Mouse (Mus musculus): ENCODE measurements around the gene Zfp780b. TPM values are rescaled to one million over a fixed set of nuclear protein-coding genes. Genes with fewer than 3 reads are reported as not detected.
"Not testable (repeated sequence)": the region's sequence is repeated elsewhere in the genome, so short reads cannot be mapped to it uniquely, and the experiment has no call there.

The Zfp780b gene
- 1 to 10 TPM; 6.3 to 7.2 TPM for total RNA-seq (2021)
- long read RNA-seq, experiment 1, partial matches to known transcripts = 0 of 3 reads
- long read RNA-seq, experiment 1, other reads (novel, unspliced or antisense) = 1 of 3 reads
- long read RNA-seq, experiment 2, partial matches to known transcripts = 0 of 3 reads
- long read RNA-seq, experiment 2, other reads (novel, unspliced or antisense) = 1 of 3 reads

GRCm38 (mm10) chr7:27978683-27979528 lies at the start of gene Zfp780b:
Gene Zfp780b (minus strand): TSS chr7:27979171.
- DNase-seq = peak; percentile 52

- DNase-seq = no peak
Measured at GRCm38 (mm10) chr7:28014445-28014810, 35.5 kb upstream of the Zfp780b start.

- DNase-seq = peak; percentile 63
Measured at GRCm38 (mm10) chr7:28013549-28014444, 34.8 kb upstream of the Zfp780b start, which contains the start of gene Zfp850. Gene Zfp850 (minus strand): TSS chr7:28014115.

DNA sequence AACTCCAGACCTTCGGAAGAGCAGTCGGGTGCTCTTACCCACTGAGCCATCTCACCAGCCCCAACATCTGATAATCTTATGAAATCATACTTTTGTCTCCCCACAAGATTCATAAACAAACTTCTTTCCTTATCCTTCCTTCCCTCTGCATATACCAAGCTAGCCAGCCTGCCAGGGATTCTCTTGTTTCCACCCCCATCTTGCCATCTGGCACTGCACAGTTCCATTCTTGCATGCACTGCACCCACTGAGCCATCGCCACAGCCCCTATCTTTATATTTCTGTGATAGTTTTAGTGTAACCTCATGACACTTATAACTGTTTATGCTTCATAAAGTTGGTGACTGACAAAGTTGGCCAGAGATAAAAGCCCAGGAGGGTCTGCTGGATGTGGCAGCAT lies 31.3 kb upstream of the Zfp780b start:
- no peak for DNase-seq

GRCm38 (mm10) chr7:27982197-27982596 lies 3.2 kb upstream of the Zfp780b start:
- DNase-seq = no peak

GRCm38 (mm10) chr7:27949451-27949850 lies 29.5 kb downstream of the Zfp780b start:
- DNase-seq = not testable (repeated sequence)

DNA sequence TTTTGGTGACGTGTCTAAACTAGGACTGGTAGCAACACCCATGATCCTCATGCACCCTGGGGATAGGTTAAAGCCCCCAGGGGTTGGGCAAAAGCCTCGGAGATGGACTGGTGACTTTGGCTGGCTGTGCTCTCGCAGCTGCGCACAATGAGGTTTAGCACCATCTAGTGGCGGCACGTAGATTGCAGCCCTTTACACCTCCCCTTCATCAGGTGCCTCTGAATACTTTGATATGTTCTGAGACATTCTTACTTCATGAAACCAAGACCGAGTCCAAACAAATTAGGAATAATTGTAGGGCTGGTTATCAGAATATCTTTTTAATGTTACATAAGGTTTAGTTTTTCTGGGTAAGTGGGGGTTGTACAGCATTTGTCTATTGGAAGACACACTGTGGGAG lies 37.1 kb downstream of the Zfp780b start:
- DNase-seq = not testable (repeated sequence)

- DNase-seq = not testable (repeated sequence)
Measured at GRCm38 (mm10) chr7:27933800-27934158, 45.2 kb downstream of the Zfp780b start.

DNA sequence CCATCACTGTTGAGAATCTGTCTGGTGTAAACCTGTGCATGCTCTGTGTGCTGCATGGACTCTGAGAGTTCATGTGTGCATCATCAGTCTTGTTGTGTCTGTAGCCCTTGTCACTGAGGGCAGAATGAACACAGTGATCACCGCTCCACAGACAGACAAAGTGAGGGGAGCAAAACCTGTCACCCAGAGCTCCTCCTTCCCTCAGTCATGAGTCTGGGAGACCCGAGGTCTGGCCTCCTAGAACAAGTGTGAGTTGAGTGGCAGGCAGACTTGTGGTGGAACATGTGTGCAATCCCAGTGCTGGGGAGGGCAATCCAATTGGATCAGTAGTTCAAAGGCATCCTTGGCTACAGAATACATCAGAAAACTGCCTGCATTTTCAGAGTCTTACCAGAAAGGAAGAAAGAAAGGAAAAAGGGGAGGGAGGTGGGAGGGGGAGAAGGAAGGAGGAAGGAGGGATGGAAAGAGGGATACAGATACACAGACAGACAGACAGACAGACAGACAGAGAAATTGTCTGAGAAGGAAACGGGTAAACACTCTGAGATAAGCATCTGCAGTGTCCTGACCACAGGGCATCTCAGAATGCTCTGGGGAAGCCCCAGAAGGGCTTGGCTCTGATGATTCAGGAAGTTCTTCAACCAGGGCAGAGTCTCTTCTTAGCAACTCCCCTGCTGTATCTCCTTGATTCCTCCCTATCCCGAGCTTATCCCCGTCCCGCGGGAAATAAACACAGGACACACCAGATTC lies 45.7 kb downstream of the Zfp780b start:
- DNase-seq = no peak

DNA sequence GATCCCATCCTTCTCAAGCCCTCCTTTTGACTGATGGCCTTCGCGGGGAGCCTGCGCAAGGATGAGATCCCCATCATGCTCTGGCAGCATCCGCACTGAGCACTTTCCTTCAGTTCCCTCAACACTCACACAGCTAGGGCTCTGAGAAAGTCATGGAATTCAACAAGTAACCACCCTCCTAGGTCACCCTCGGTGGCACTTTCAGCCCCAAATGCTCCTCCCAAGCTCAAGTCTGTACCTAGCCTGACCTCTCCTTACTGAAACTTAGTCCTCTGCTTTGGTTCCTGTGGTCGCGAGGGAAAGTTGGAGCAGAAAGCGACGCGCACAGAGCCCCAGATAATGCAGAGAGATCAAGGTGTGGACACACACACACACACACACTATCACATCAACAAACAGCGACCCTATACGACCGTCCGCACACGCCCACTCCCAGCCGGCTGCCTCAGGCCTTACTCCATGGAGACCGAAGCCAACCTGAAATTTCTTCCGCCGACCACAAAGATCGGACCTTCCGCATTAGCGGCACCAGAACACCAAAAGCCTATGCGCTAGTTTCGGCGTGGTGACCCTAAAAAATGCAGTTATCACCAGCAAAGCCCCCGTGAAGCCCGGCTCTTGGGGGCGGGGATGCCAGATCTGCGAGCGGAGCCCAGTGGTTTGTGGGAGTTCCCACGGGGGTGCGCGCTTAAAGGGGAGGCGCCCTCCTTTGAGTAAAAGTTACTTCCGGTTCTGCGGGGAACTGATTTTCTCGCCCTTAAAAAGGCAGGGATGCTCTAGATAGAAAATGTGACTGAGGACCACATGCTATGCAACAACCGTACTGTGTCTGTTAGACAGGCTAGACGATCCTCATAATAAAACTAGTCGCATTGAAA lies 49.9 kb downstream of the Zfp780b start, which contains the start of gene Zfp974:
Zfp974 (minus strand) TSS at position 643 of the 878 bp plus-strand sequence.
- DNase-seq = peak; percentile 49

DNA sequence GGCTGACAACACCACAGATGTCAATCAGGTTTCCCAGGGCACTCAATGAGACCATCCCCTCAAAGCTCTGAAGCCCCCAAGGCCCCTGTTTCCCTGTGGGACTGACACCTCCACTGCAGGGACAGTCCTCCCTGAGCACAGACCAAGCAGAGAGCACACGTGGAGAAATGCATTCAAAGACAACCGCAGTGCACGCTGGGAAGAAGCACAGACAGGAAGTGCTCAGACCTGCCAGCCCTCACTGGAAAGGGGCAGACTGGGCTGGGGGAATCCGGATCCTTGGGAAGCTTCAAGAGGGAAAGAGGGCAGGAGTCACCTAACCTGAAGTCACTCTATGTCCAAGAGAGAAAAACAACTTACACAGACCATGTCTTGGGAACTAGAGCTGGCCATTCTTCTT lies 51.9 kb downstream of the Zfp780b start:
- not testable (repeated sequence) for DNase-seq

DNA sequence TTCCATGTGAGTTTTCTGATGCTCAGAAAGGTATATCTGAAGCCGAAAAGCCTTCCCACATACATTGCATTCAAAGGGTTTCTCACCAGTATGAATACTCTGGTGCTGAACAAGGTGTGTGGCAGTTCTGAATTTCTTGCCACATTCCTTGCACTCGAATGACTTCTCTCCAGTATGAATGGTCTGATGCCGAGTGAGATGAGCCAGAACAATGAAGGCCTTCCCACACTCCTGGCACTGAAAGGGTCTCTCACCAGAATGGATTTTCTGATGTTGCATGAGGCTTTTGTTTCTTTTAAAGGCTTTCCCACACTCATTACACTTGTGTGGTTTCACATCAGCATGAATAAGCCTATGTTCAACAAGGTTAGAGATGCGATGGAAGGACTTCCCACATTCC lies 68.0 kb downstream of the Zfp780b start:
- DNase-seq = not testable (repeated sequence)

Other genes starting within 250 kb of the Zfp780b start
- 1 to 10 TPM; 5.0 to 6.2 TPM for gene Zfp60, start 247.8 kb downstream of the Zfp780b start, total RNA-seq (2021)
- 1 to 10 TPM; 3.8 to 3.9 TPM for gene Zfp626, start 172.0 kb downstream of the Zfp780b start, total RNA-seq (2021)
- gene Zfp59, start 140.6 kb downstream of the Zfp780b start, total RNA-seq (2021) = 1 to 10 TPM; 1.6 to 1.7 TPM
- 1 to 10 TPM; 1.9 to 2.0 TPM for gene Zfp607a, start 121.6 kb downstream of the Zfp780b start, total RNA-seq (2021)
- 1 to 10 TPM; 3.2 to 5.4 TPM for gene Zfp974, start 49.7 kb downstream of the Zfp780b start, total RNA-seq (2021)
- under 1 TPM; 0.38 to 0.46 TPM for gene Zfp850, start 34.9 kb upstream of the Zfp780b start, total RNA-seq (2021)
- gene Psmc4, start 70.9 kb upstream of the Zfp780b start, total RNA-seq (2021) = 100 to 1,000 TPM in 1 of 2 experiments, 10 to 100 TPM in 1; 99.0 to 104 TPM
- not detected for gene Fcgbp, start 92.1 kb upstream of the Zfp780b start, total RNA-seq (2021)
- not detected for gene 9530053A07Rik, start 150.3 kb upstream of the Zfp780b start, total RNA-seq (2021)
- 10 to 100 TPM; 21.8 to 24.3 TPM for gene Fbl, start 190.5 kb upstream of the Zfp780b start, total RNA-seq (2021)
- gene Dyrk1b, start 200.3 kb upstream of the Zfp780b start, total RNA-seq (2021) = 10 to 100 TPM; 91.6 to 95.8 TPM